In the genomic region with DNA sequence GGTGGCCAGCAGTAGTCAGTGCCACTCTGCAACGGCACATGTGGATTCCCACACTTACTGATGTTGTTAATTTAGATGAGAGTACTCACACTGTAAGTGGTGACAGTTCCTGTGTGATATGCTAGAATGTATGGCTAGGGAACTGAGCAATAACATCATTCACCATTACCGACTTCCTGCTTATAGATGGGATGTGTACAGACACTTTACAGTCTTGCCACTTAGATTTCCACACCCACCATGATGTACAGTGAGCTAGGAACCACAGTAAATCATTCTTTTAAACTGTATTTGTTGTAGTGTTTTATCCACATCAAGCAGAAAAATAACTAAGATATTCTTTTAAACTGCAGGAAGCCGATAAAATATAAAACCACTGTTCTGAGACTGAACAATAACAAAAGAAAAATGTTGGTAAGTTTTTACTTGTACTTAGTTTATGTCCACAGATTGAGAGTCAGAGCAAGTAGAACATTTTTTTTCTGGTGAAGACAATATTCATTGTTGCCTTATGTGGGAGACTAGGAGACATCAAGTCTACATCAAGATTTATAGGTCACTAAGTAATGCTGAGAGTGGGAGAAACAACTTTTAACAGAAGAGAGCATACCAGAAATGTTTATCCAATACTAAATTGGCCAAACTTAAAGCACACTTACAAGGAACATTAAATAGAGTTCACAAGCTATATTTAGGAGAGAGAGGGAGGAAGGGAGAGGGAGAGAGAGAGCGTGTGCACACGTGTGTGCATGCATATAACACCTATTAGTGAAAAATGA, we compare ENCODE assay signal across 33 mouse cellular contexts.
"Had no signal": no experiment of that assay in that cellular context is flagged by ENCODE, and none has a peak within 500 bp of the region (broad histone marks: within the 10 kb centered on the region; RNA-seq: fewer than 3 reads in every experiment).

No protein-coding gene starts in this region.

- H3K9ac ChIP-seq: limb, embryonic 12.5 days; limb, embryonic 13.5 days; limb, embryonic 15.5 days; liver, embryonic 12.5 days; liver, embryonic 13.5 days; liver, embryonic 14.5 days; liver, embryonic 15.5 days; liver, postnatal 0 days; lung, embryonic 14.5 days; lung, embryonic 15.5 days; midbrain, embryonic 12.5 days; midbrain, embryonic 13.5 days; midbrain, embryonic 15.5 days; neural tube, embryonic 12.5 days; neural tube, embryonic 13.5 days had no signal

- H3K4me3 ChIP-seq: limb, embryonic 10.5 days; limb, embryonic 12.5 days; limb, embryonic 13.5 days; limb, embryonic 15.5 days; liver, embryonic 12.5 days; liver, embryonic 13.5 days; liver, embryonic 15.5 days; lung, embryonic 15.5 days; megakaryocyte, embryonic 14.5 days; midbrain, embryonic 10.5 days; midbrain, embryonic 12.5 days; midbrain, embryonic 13.5 days; midbrain, embryonic 15.5 days; myocyte; neural tube, embryonic 12.5 days; neural tube, embryonic 13.5 days had no signal

- H3K27ac ChIP-seq: limb, embryonic 10.5 days; limb, embryonic 12.5 days; limb, embryonic 13.5 days; limb, embryonic 15.5 days; liver, embryonic 12.5 days; liver, embryonic 13.5 days; liver, embryonic 14.5 days; liver, embryonic 15.5 days; lung, embryonic 15.5 days; macrophage; midbrain, embryonic 10.5 days; midbrain, embryonic 12.5 days; midbrain, embryonic 13.5 days; midbrain, embryonic 15.5 days; neural tube, embryonic 12.5 days; neural tube, embryonic 13.5 days had no signal

- H3K4me2 ChIP-seq: limb, embryonic 12.5 days; limb, embryonic 13.5 days; limb, embryonic 15.5 days; liver, embryonic 11.5 days; liver, embryonic 12.5 days; liver, embryonic 13.5 days; liver, embryonic 15.5 days; lung, embryonic 14.5 days; lung, embryonic 15.5 days; midbrain, embryonic 11.5 days; midbrain, embryonic 12.5 days; midbrain, embryonic 13.5 days; midbrain, embryonic 15.5 days; neural tube, embryonic 12.5 days; neural tube, embryonic 13.5 days had no signal

- H3K9me3 ChIP-seq: limb, embryonic 10.5 days; limb, embryonic 12.5 days; limb, embryonic 13.5 days; limb, embryonic 15.5 days; liver, embryonic 12.5 days; liver, embryonic 13.5 days; liver, embryonic 15.5 days; lung, embryonic 15.5 days; megakaryocyte, embryonic 14.5 days; midbrain, embryonic 10.5 days; midbrain, embryonic 12.5 days; midbrain, embryonic 13.5 days; midbrain, embryonic 15.5 days; neural tube, embryonic 12.5 days; neural tube, embryonic 13.5 days had no signal

- H3K4me1 ChIP-seq: limb, embryonic 10.5 days; limb, embryonic 12.5 days; limb, embryonic 13.5 days; limb, embryonic 15.5 days; liver, embryonic 12.5 days; liver, embryonic 13.5 days; liver, embryonic 15.5 days; lung, embryonic 15.5 days; megakaryocyte, embryonic 14.5 days; midbrain, embryonic 10.5 days; midbrain, embryonic 12.5 days; midbrain, embryonic 13.5 days; midbrain, embryonic 15.5 days; neural tube, embryonic 12.5 days; neural tube, embryonic 13.5 days had no signal

- ATAC-seq: liver, embryonic 12.5 days; liver, postnatal 0 days; lung, postnatal 0 days; midbrain, embryonic 13.5 days; midbrain, embryonic 15.5 days; midbrain, embryonic 16.5 days had no signal

- H3K27me3 ChIP-seq: limb, embryonic 12.5 days; limb, embryonic 13.5 days; limb, embryonic 15.5 days; liver, embryonic 12.5 days; liver, embryonic 13.5 days; liver, embryonic 15.5 days; lung, embryonic 15.5 days; megakaryocyte, embryonic 14.5 days; midbrain, embryonic 12.5 days; midbrain, embryonic 13.5 days; midbrain, embryonic 15.5 days; neural tube, embryonic 12.5 days; neural tube, embryonic 13.5 days had no signal

- H3K36me3 ChIP-seq: limb, embryonic 10.5 days; limb, embryonic 12.5 days; limb, embryonic 13.5 days; limb, embryonic 15.5 days; liver, embryonic 12.5 days; liver, embryonic 13.5 days; liver, embryonic 15.5 days; lung, embryonic 15.5 days; midbrain, embryonic 10.5 days; midbrain, embryonic 12.5 days; midbrain, embryonic 13.5 days; midbrain, embryonic 15.5 days; neural tube, embryonic 12.5 days; neural tube, embryonic 13.5 days had no signal

- DNase-seq: left cerebral cortex, postnatal 4 days; liver; liver, embryonic 13.5 days; liver, postnatal 0 days; lung, adult 18-20 months; lung, adult 2 months; lung, embryonic 14.5 days; lung, postnatal 10 days; lung, postnatal 14 days; lung, postnatal 36 days; lung, postnatal 4 days; midbrain, embryonic 14.5 days had no signal
